Mouse (Mus musculus) stomach, postnatal 0 days (tissue): ENCODE measurements around the gene Ctnnd2. TPM values are rescaled to one million over a fixed set of nuclear protein-coding genes. Genes with fewer than 3 reads are reported as not detected.
"Not testable (repeated sequence)": the region's sequence is repeated elsewhere in the genome, so short reads cannot be mapped to it uniquely, and the experiment has no call there.

Source experiments
- ATAC-seq: fragments of 200-750 bp; cut with Nextera tagmentation; 2 replicates; pipeline ENCODE4 v1.8.0; 2017; ENCODE audit not compliant: low FRiP score, low TSS enrichment
- DNase-seq: peaks from one replicate; pipeline ENCODE4 v3.0.0-alpha.2; 2016; ENCODE audit warnings: low spot score
- H3K27ac ChIP-seq: fragments of 300-500 bp; sonication (generic); replicated peaks from 2 replicates; pipeline ENCODE4 v1.5.1; 2014; ENCODE audit warnings: mild to moderate bottlenecking, control low read depth
- H3K27me3 ChIP-seq: fragments of 300-500 bp; sonication (generic); 2 replicates; pipeline ENCODE4 v1.6.1; 2014; ENCODE audit warnings: low read length; ENCODE audit not compliant: control insufficient read depth, insufficient read depth
- H3K36me3 ChIP-seq: fragments of 300-500 bp; sonication (generic); 2 replicates; pipeline ENCODE4 v1.6.1; 2014; ENCODE audit warnings: low read length, mixed read lengths; ENCODE audit not compliant: control insufficient read depth, insufficient read depth
- H3K4me1 ChIP-seq: fragments of 300-500 bp; sonication (generic); replicated peaks from 2 replicates; pipeline ENCODE4 v1.6.1; 2014; ENCODE audit warnings: antibody characterized with exemption; ENCODE audit not compliant: control insufficient read depth, insufficient read depth
- H3K4me2 ChIP-seq: fragments of 300-500 bp; sonication (generic); replicated peaks from 2 replicates; pipeline ENCODE4 v1.6.1; 2014; ENCODE audit warnings: low read depth, mild to moderate bottlenecking, control low read depth, moderate library complexity
- H3K4me3 ChIP-seq: fragments of 300-500 bp; sonication (generic); 2 replicates; pipeline ENCODE4 v1.5.1; 2014; ENCODE audit warnings: low read depth, low read length, control low read depth
- H3K9ac ChIP-seq: fragments of 300-500 bp; sonication (generic); 2 replicates; pipeline ENCODE4 v1.6.1; 2014; ENCODE audit warnings: mild to moderate bottlenecking, low read length, control low read depth, mixed read lengths
- H3K9me3 ChIP-seq: fragments of 300-500 bp; sonication (generic); 2 replicates; pipeline ENCODE4 v1.6.1; 2016; ENCODE audit warnings: low read length; ENCODE audit not compliant: control insufficient read depth
- CTCF ChIP-seq: IDR thresholded peaks from 2 replicates; pipeline ENCODE4 v1.5.1; 2016; ENCODE audit warnings: antibody characterized with exemption, low read depth, mild to moderate bottlenecking, moderate library complexity
- EP300 ChIP-seq: optimal IDR thresholded peaks from 2 replicates; pipeline ENCODE3; 2016; ENCODE audit warnings: antibody characterized with exemption
- WGBS: fragments of 180-500 bp; shearing (Covaris S2); extraction: QIAGEN DNeasy Blood & Tissue Kit; methylation state at CpG from one replicate; pipeline ENCODE4 v1.1.7; 2014; 5-methylcytosine and 5-hydroxymethylcytosine counted together
- polyA plus RNA-seq: library from polyadenylated mRNA; unstranded; fragments of >200 nt; fragmentation: Nextera tagmentation; extraction: Ambion mirVana; gene quantifications from 2 replicates; pipeline ENCODE4 v1.2.1, GENCODE M21; 2015

Gene Ctnnd2
- 0.53 and 1.5 TPM in 2 replicates for polyA plus RNA-seq

DNA sequence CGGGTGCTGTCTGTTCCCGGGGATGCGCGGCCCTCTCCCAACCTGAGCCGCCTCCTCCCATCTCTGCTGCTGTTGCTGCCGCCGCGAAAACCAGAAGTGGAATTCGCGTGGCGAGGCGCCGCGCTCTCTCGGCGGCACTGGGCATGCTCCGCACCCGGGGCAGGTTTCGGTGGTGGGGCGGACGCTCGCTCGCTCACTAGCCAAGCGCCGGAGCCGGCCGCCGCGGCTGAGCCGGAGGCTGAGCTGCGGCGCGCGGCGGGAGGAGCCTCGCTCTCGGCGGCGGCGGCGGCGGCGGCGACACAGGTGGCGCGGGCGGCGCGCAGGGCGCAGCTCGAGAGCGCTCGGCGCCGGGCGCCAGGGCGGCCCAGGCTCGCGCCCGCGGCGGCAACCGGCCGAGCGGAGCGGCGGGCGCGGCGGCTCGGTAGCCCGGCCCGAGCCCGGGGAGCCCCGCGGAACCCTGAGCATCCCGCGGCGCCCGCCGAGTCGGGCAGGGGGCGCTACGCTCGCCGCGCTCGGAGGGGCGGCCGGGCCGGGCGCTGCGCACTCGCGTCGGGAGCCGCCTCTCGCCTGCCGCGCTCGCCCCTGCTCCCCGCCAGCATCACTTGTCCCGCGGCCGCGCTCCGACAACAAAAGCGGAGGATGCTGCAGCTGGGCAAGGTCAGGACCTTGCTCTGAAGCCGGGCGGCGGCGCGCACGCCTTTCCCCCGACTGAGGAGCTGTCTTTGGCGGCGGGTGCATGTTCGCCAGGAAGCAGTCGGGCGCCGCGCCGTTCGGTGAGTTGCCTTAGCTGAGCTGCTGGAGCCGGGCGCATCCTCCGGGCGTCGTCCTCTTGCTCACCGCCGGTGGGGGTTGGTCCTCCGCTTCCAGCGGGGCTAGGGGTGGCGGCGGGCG lies at the start of gene Ctnnd2:
Gene Ctnnd2 (plus strand): TSS at position 203 of the 891 bp plus-strand sequence.
- Histone ChIP-seq H3K27me3 (no peaks in the 10 kb centered on the region; the same call in 1 of the 2 replicates), H3K4me1 (0 out of 2 replicates have a peak, but pooled peaks cover 4% of the 10 kb centered on the region), H3K9ac (peak within 1 kb of the TSS; percentile 31; the same call in 1 of the 2 replicates), H3K36me3 (no peaks in the 10 kb centered on the region), H3K4me2 (peak within 1 kb of the TSS; percentile 90), H3K4me3 (peak within 1 kb of the TSS; percentile 57), H3K9me3 (no peaks in the 10 kb centered on the region), H3K27ac (no peak within 1 kb of the TSS)
- under 1% methylated on average over 65 of the region's 136 CpGs for WGBS
- DNase-seq (peak; percentile 61), ATAC-seq (peak; percentile 85)
- no peak for TF ChIP-seq CTCF
- no peak for TF ChIP-seq EP300

DNA sequence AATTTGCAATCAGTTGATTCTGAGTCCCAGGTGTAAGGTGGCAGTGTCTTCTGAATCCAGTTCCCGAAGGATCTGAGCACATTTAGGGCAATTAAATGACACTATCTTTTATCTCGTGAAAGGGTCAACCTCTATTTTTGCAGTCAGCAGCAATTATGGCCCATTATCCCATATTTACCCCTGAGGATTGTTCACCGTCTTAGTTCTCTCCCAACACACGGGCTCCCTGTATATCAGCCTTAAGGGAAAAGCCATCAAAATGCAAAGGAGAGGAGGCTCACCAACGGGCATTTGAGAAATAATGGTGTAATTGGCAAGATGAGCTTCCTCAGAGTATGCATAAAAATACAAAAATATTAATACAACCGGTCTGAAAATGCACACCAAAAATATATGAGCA lies 41.7 kb upstream of the Ctnnd2 start:
- TF ChIP-seq CTCF (no peak), EP300 (no peak)
- no peak for ATAC-seq
- no peak overlapping the region for H3K4me2 ChIP-seq
- no peak overlapping the region for H3K9ac ChIP-seq
- no peak overlapping the region for H3K4me3 ChIP-seq
- H3K9me3 ChIP-seq: no peaks in the 10 kb centered on the region
- DNase-seq: no peak
- no peak overlapping the region for H3K27ac ChIP-seq
- H3K36me3 ChIP-seq: no peaks in the 10 kb centered on the region
- H3K27me3 ChIP-seq: no peaks in the 10 kb centered on the region
- WGBS: 77% methylated on average over 6 of the region's 6 CpGs
- no peaks in the 10 kb centered on the region for H3K4me1 ChIP-seq

- not testable (repeated sequence) for H3K9ac ChIP-seq, H3K9me3 ChIP-seq, H3K36me3 ChIP-seq, H3K27ac ChIP-seq, H3K27me3 ChIP-seq, ATAC-seq, DNase-seq, H3K4me2 ChIP-seq, H3K4me3 ChIP-seq, H3K4me1 ChIP-seq
- WGBS: 61% methylated on average over 1 of the region's 1 CpGs
These were observed 32.8 kb upstream of the Ctnnd2 start for GRCm38 (mm10) chr15:30139626-30140025.

- Histone ChIP-seq H3K4me2 (no peak overlapping the region), H3K27ac (no peak overlapping the region), H3K4me1 (no peaks in the 10 kb centered on the region), H3K9ac (no peak overlapping the region), H3K4me3 (no peak overlapping the region), H3K27me3 (no peaks in the 10 kb centered on the region), H3K9me3 (no peaks in the 10 kb centered on the region), H3K36me3 (no peaks in the 10 kb centered on the region)
- no peak for TF ChIP-seq CTCF
- no peak for TF ChIP-seq EP300
- DNase-seq (no peak), ATAC-seq (no peak)
- 77% methylated on average over 2 of the region's 2 CpGs for WGBS
These were observed 27.0 kb upstream of the Ctnnd2 start for GRCm38 (mm10) chr15:30145413-30145812.

GRCm38 (mm10) chr15:30152176-30152575 lies 20.2 kb upstream of the Ctnnd2 start:
- Histone ChIP-seq H3K9ac (no peak overlapping the region), H3K4me2 (no peak overlapping the region), H3K9me3 (no peaks in the 10 kb centered on the region), H3K27me3 (no peaks in the 10 kb centered on the region), H3K4me1 (no peaks in the 10 kb centered on the region), H3K36me3 (no peaks in the 10 kb centered on the region), H3K4me3 (no peak overlapping the region), H3K27ac (no peak overlapping the region)
- 30% methylated on average over 2 of the region's 2 CpGs for WGBS
- TF ChIP-seq EP300 (no peak), CTCF (no peak)
- DNase-seq (no peak), ATAC-seq (no peak)

DNA sequence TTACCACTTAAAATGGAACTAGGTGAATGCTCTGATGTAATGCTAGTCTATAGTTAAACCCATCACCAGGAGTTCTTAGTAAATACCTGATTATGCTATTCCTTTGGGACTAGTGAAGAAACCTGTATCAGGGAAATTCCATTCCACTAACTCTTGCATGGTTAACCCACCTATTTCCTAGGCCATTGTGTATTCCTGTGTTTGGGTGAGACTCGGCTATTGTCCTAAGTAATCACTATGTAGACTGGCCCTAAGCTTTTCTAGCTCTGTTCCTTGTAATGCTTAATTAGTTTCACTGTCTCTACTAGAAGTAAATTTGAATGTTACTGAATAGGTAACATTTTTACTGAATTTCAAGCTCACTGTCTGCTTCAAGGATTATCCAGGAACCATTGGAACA lies 14.4 kb upstream of the Ctnnd2 start:
- 100% methylated on average over 1 of the region's 1 CpGs for WGBS
- Histone ChIP-seq H3K9me3 (no peaks in the 10 kb centered on the region), H3K4me3 (no peak overlapping the region), H3K36me3 (no peaks in the 10 kb centered on the region), H3K9ac (no peak overlapping the region), H3K4me2 (no peak overlapping the region), H3K27ac (no peak overlapping the region), H3K4me1 (no peaks in the 10 kb centered on the region), H3K27me3 (no peaks in the 10 kb centered on the region)
- DNase-seq: no peak
- ATAC-seq: no peak
- TF ChIP-seq CTCF (no peak), EP300 (no peak)
